Mouse (Mus musculus): ENCODE measurements around the gene Plppr3. TPM values are rescaled to one million over a fixed set of nuclear protein-coding genes. Genes with fewer than 3 reads are reported as not detected.
A peak's percentile ranks its signal among the peaks of the same experiment; 100 is the strongest.

The Plppr3 gene
- total RNA-seq, 2 experiments from 2014 or later, result 30.6 to 34.4 TPM

- no peak for DNase-seq (ENCODE audit: low spot score in 2 of 2)
Observed at GRCm38 (mm10) chr10:79871845-79872244, 2.6 kb downstream of the Plppr3 start.

- no peak for DNase-seq (ENCODE audit: low spot score in 2 of 2)
Observed at GRCm38 (mm10) chr10:79866601-79867000, 7.8 kb downstream of the Plppr3 start.

GRCm38 (mm10) chr10:79865801-79866295, 8.6 kb downstream of the Plppr3 start:
- no peak for DNase-seq (ENCODE audit: low spot score in 2 of 2)

GRCm38 (mm10) chr10:79865189-79865601, 9.2 kb downstream of the Plppr3 start:
- no peak for DNase-seq (ENCODE audit: low spot score in 2 of 2)

GRCm38 (mm10) chr10:79864351-79865188, 9.9 kb downstream of the Plppr3 start:
- DNase-seq (ENCODE audit: low spot score in 2 of 2), result no peak

GRCm38 (mm10) chr10:79862925-79863324, 11.5 kb downstream of the Plppr3 start:
- DNase-seq (ENCODE audit: low spot score in 2 of 2), result no peak

- DNase-seq (ENCODE audit: low spot score in 2 of 2), result no peak
Observed at GRCm38 (mm10) chr10:79862049-79862788, 12.2 kb downstream of the Plppr3 start.

GRCm38 (mm10) chr10:79861230-79862048, 13.0 kb downstream of the Plppr3 start:
- DNase-seq (ENCODE audit: low spot score in 2 of 2), result no peak

GRCm38 (mm10) chr10:79860079-79860911, 14.1 kb downstream of the Plppr3 start:
- DNase-seq (ENCODE audit: low spot score in 2 of 2), result no peak

GRCm38 (mm10) chr10:79859116-79859515, 15.3 kb downstream of the Plppr3 start:
- no peak for DNase-seq (ENCODE audit: low spot score in 2 of 2)

GRCm38 (mm10) chr10:79858416-79859074, 15.9 kb downstream of the Plppr3 start:
- DNase-seq (ENCODE audit: low spot score in 2 of 2), result peak; percentile 70 to 81

- no peak for DNase-seq (ENCODE audit: low spot score in 2 of 2)
Observed at GRCm38 (mm10) chr10:79857894-79858293, 16.5 kb downstream of the Plppr3 start.

GRCm38 (mm10) chr10:79857452-79857811, 17.0 kb downstream of the Plppr3 start:
- DNase-seq (ENCODE audit: low spot score in 2 of 2), result no peak

GRCm38 (mm10) chr10:79856704-79857451, 17.6 kb downstream of the Plppr3 start:
- no peak for DNase-seq (ENCODE audit: low spot score in 2 of 2)

- DNase-seq (ENCODE audit: low spot score in 2 of 2), result no peak
Observed at GRCm38 (mm10) chr10:79856280-79856679, 18.2 kb downstream of the Plppr3 start.

- no peak for DNase-seq (ENCODE audit: low spot score in 2 of 2)
Observed at GRCm38 (mm10) chr10:79855558-79856184, 18.8 kb downstream of the Plppr3 start.

GRCm38 (mm10) chr10:79854801-79855541, 19.5 kb downstream of the Plppr3 start:
- no peak for DNase-seq (ENCODE audit: low spot score in 2 of 2)
